Mouse (Mus musculus): Measurements from ENCODE around the gene Ltbp1.

The Ltbp1 gene

DNA sequence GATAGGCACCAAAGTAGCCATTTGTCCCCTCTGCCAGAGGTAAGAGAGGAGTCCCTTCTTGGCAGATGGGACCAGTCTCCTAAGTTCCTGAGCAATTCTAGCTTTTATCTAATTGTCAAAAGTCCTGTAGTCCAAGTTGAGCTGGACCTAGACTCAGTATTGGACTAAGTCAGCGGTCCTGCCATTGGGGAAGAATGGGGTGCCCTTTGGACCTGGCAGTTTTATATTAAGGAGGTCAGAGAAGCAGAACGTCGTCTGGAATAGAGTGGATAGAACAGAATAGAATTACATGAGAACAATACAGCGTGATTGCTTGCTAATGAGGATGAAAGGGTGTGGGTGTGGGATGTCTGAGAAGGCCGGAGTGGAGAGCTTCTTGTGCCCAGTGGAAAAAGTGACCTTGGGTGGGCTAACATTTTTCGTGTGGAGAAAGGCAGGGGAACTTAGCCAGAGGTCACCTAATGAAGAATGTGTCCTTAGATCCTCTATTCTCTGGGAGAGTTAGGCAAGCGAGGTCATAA, 167.4 kb downstream of the Ltbp1 start:
- no peak for DNase-seq (ENCODE audit: low spot score)

DNA sequence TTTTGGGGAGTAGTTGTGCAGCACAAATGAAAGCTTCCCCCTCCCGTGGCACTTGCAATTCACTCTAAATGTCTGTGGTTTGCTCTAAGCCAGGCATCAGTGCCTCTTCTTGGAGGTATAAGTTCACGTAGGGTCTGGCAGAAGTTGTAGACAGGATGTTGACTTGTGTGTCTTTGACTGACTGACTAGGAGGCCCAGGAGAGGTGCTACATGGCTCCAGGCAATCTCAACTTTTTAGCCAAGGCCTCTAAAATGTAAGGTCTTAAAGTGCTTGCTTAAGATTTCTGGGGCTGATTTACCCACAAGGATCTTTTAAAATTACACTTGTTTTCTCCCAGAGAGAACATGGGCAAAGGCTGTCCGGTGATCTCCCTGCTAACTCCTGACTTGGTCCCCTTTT, 169.1 kb downstream of the Ltbp1 start:
- DNase-seq (ENCODE audit: low spot score): no peak

DNA sequence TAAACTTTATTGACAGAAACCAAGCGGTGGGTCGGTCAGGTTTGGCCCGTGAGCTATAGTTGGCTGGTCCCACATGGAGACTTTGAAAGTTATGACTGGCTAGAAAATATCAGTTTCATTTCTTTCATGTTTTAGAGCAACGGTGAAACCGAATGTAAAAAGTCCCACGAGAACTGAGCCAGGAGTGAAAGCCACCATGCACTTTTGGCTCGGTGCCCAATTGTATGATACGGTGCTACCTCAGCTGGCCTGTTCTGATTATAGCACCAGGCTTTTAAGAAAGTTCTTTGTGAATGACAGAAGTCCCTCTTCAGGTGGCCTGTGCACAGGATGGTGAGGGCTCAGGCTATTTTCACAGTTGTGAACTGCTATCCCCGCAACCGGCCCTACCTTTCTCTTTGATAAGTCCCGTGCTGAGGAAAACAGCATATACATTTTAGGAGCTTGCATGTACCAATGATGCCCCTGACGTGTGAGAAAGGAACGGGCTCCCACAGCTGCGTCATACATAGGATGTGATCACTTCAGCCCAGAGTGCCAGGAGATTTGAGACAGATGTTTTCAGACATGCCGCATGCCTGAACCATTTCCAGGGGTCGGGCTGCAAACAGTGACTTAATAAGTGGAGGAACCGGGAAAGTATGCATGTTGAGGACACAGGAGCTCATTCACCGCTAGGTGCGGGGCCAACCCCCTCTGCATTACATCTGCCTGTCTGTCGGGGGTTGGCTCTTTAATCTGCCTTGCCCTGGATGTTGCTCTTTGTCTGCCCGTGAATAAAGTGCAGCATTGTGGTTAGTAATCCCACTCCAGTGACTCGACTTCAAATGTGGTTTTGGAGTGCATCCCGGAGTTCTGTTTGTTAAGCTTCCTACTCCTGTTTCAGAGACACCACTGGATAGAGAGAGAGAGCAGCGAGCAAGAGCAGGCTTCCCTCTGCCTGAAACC, 172.8 kb downstream of the Ltbp1 start:
- DNase-seq (ENCODE audit: low spot score): no peak

DNA sequence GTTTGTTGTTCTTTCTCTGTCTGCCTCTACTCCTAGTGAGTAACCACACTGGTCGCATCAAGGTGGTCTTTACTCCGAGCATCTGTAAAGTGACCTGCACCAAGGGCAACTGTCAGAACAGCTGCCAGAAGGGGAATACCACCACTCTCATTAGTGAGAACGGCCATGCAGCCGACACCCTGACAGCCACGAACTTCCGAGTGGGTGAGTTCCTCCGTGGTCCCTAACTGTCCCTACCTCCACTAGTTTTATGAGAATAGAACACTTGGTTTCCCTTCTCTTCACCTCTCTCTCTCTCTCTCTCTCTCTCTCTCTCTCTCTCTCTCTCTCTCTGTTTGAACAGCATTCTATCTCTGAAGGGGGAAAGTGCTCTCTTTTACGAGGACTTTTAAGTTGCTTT, 173.6 kb downstream of the Ltbp1 start:
- DNase-seq (ENCODE audit: low spot score): no peak

DNA sequence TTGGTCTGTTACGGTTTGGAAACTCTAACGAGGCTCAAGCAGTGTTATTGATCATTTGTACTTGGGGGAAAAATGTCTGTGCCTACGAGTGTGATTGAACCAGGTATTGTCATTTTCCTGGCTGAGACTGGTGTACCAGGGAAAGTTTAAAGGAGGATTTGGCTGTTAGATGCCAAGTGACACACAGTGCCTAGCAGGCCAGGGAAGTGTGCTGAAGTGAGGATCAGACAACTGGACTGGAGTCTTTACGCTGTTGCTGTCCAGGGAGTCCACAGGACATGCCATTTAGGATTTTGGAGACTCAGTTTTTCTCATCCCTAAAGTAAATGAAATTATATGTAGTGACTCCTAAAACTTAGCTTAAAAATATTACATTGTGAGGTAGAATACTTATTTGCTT, 174.9 kb downstream of the Ltbp1 start:
- no peak for DNase-seq (ENCODE audit: low spot score)

DNA sequence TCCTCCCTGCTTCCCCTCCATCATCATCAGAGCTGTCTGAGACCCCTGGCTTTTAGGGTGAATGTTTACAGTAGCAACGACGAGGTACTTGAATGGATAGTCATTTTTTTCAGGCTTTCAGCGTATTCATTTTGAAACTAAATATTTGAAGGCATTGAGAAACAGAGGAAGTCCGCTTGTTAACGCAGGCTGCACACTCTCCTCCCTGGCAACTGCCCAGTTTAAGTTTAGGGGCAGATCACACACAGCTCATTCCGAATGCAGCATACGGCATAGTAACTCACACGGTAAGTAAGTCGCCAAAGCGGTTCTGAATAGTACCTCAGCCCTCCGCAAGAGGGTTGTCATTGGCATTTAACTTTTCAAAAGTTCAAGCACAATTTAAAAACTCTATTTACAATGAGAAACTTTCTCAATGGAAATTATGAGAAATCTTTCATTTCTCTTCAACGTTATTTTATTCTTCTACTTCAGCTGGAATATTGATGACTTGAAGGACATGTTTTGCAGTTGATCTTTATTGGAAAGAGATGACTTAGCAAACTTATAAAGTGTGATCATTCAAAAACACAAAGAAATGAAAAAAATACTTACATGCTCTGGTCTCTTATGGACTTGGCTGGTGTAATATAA, 175.7 kb downstream of the Ltbp1 start:
- DNase-seq (ENCODE audit: low spot score): no peak

DNA sequence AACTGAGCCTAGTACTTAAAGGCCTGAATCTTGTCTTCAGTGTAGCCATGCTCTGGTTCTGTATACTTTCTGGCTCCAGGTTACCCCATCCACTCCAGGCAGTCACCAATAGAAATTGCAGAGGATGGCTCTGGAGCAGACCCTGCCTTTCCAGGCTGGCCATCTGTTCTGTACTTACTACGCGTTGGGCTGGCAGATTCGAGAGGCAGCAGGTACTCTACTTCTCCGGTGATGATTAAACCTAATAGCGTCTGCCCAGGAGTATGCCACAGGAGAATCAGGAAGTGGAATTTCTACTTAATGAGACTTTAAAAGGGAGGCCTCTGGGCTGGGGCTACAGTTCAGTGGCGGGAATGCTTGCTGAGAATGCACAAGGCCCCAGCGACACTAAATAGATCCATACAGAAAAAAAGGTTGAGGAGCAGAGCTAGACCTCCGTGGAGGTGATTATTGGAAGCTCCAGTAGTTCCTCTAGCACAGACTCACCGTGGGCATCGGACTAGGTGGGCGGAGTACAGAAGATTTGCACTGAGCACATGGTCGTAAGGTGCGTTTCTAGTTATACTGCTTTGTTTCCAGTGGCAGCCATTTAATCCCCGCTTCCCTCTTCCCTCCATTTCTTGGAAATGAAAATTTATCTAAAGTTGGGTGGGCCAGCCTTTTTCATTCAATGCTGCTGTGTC, 177.1 kb downstream of the Ltbp1 start:
- DNase-seq (ENCODE audit: low spot score): no peak

DNA sequence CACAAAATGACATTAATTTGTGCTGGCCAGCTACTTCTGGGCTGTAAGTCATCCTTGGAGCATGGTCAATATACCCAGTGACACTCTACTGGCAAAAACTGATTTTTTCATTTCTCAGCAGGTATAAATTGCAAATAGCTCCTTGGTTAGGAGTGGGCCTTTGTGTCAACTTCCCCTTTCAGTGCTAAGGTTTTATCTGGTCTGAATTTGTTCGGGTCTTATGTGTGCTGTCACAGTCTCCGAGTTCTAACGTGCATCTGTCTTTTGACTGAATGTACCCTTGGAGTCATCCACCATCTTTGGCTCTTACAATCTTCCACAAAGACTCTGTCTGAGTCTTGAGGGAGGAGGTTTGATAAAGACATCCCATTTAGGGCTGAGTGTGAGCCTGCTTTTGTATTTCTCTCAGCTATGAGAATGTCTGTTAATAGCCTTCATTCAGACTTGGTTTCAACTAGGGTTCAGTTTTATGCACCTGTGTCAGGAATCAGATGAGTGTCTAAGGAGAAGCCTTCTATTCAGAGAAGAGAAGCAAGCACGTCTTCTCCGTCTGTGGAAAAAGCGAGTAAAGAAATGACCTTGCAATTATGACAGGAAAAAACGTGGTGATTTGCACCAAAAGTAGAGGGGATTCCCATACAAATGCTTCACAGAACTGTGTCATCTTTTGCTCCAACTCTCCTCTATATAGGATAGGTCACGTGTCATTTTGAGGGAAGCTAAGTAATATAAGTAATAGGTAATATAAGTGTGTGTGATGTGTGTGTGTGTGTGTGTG, 181.6 kb downstream of the Ltbp1 start:
- no peak for DNase-seq (ENCODE audit: low spot score)

DNA sequence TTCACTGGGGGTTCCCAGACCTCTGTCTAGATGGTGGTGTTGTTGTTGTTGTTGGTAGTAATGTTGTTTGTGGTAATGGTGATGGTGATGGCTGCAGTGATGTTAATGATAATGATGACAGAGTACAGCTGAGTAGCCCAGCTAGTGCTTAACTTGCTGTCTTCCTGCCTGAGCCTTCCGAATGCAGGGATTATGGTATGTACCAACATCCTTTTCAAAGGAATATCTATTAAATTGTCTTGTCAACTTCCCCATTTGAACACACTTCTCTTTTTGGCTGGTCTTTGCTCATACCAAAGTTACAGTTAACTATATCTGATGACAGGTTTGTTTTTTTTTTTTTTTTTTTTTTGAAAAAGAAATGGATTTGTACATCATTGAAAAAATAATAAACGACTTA, 191.6 kb downstream of the Ltbp1 start:
- DNase-seq (ENCODE audit: low spot score): no peak

DNA sequence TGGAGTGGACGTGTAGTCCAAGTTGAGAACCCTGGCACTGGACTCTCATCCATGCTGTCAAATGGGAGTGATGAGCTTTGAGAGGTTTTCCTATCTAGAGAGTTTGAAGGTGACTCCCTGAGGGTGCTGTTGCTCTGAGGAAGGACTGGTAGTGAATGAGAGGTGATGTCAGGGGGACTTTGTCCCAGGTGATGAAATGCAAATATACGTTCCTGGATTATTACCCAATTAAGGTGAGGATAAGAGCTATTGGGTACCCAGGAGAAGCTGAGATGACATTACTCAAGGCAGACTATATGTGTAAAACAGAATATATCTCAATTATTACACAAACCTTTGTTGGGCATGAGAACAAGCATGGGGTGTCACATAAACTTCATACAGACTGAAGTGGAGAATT, 193.4 kb downstream of the Ltbp1 start:
- no peak for DNase-seq (ENCODE audit: low spot score)

DNA sequence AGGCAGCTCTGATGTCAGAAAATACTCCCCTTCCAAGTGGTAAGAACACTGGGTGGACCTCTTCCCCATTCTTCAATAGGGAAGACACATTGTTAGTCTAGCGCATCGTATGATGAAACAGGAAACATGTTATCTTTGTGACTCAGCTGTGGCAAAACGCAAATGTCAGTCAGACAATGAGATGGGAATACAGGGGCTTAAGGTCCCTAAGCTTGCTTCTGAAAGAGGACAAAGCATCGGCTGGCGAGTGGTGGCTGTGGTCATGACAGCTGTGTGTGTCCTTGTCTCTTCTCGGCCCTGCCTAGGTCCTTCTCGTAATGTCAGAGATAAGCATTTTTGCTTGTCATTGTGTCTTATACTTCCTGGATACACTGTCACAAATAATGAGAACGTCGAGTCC, 194.3 kb downstream of the Ltbp1 start:
- DNase-seq (ENCODE audit: low spot score): no peak

DNA sequence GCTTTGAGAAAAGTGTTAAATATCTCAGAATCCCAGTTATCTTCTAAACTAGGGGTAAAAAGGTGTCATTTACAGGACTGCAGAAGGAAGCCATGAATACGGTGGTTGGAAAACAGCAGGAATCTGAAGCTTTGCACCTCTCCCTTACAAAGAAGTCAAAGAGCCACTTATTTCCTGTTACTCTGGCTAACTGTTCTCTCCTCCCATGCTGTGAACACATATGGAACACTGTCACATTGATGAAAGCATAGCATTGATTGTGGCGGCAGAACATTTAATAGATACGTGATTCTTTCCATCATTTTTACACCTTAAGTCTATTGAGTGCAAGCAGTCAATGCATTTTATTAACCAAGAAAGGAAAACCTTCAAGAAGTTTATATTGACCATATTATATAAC, 196.9 kb downstream of the Ltbp1 start:
- DNase-seq (ENCODE audit: low spot score): no peak

DNA sequence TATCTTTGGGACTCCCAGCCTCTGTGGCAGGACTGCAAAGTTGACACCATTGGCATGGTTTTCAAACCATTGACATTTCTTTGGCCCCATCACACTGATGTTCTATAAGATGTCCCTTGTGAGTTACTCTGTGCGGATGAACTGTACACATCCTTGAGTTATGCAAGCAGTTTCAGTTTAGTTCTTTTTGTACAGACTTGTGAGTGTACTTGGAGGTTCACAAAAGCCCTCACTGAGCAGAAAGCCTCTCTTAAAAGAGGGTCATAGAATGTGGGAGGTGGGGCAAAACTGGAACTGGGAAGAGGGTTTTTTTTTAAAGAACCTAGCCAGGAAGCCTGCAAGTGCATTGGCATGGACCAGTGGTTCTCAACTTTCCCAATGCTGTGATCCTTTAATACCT, 198.7 kb downstream of the Ltbp1 start:
- DNase-seq (ENCODE audit: low spot score): no peak

DNA sequence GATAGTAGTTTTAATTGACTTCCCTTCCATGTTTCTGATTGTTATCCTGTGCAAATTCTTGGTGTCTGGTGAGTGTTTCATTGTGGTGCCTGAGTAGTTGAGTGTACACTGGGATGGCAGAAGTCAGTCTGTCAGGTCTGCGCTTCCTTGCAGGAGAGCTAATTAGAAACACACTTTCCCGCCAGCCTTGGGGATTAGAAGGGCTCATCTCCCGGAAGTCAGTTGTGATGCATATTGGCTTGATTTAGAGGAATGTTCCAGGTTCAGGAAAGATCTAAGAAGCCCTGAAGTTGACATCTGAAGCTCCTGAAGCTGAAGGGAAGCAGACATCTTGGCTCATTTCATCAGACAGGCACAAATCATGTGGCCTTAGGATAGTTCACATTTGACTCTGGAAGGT, 200.9 kb downstream of the Ltbp1 start:
- no peak for DNase-seq (ENCODE audit: low spot score)

DNA sequence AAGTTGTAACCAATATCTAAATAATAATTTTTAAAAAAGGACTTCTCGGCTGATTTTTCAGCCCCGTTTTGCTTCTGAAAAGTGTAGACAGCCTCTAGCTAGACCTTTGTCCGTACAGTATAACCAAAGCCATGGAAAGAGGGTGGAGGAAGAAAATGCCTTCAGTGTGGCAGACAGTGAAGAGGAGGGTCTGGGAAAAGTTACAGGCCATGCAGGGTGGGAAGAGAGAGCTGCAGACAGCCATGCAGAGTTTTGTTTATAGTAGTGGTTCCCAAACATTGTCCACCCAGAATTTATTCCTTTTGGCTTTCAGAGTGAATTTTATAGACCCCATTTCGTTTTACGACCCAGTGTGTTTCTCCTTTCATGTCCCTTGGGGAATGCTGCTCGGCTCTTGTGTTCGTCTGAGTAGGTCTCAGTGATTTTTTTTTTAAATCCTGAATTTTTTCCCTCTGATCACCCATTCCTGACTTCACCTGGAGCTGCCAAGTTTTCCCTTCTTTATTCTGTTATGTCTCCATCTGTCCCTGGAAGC, 202.9 kb downstream of the Ltbp1 start:
- DNase-seq (ENCODE audit: low spot score): no peak

DNA sequence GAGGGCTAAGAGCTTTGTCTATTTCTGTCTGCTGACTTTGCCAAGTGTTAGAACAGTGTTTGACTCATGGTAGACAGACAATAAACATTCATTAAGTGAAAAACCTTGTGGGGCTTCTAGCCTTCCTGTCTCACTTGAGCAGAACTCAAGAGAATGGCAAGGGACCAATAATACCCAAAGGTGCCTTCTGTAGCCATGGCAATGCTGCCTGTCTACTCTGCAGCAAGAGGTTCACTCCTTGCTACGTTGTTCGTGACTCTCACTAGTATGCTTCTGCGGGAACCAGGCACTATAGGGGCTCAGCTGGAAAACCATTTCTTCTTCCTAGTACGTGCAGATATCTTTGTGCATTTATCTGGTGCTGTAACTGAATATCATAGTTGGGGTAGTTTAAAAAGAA, 205.2 kb downstream of the Ltbp1 start:
- no peak for DNase-seq (ENCODE audit: low spot score)

DNA sequence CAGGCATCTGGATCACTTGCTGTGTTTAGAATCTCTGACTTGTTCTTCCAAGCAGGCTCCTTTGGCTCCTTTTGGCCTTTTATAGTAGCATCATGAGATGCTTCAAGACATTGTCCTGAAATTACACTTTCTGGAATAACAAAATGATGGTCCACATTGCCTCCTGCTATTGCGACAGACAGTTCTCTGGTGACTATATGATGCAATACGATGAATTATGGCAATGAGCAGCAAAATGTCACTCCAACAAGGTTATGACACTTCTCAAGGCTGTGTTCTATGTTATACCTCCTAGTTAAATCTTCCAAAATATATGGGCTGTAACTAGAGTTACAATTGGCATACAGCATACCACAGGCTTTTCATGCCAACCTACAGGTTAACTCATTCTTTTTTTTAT, 211.0 kb downstream of the Ltbp1 start:
- DNase-seq (ENCODE audit: low spot score): no peak

DNA sequence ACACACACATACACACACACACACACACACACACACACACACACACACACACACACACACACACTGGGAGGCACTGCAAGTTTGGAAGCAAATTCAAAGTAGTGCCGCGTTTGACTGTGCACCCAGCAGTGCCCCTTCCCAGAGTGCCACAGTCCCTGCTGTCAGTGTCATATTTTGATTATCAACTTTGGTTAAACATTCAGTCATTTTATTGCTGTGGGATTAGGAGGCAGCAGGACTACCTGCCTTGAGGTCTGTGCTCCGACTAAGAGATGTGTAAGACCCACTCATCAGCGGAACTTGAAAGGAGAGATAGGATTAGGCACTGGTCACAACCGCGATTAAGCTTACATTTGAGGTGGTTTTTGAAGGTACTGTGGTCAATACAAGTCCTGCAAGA, 213.3 kb downstream of the Ltbp1 start:
- no peak for DNase-seq (ENCODE audit: low spot score)

DNA sequence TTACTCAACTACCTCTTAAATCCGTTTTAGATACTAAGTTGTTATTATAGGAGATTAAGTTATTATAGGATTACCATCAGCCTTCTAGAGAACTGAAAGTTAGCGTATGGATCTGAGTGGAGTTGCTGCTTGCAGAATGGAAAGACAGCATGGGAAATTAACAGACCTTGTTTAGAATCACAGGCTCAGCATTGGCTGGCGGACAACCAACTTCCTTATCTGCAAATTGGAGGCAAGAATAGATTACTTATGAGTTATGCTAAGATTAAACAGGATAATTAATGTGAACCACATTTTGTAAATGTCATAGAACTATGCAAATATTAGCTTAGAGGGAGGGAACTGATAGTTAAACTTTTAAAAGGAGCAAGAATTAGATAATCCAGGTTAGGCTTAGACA, 223.0 kb downstream of the Ltbp1 start:
- no peak for DNase-seq (ENCODE audit: low spot score)

DNA sequence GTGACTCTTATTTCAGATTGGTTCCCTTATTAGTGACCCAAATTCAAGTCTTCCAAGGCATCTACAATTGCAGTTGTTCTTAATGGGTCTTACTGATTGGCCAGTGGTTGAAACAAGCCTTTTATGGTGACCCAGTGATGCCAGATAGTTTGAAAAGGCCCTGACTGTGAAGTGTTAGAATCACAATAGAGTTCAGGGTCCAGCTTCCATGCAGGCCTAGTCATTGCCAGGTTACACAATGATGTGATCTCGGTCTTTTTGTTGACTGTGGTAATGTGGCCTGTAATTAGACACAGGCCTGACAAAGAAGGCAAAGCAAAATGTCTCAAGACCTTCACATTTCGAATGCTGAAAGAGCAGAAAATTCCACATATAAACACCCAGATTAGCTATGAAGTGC, 227.8 kb downstream of the Ltbp1 start:
- DNase-seq (ENCODE audit: low spot score): no peak

DNA sequence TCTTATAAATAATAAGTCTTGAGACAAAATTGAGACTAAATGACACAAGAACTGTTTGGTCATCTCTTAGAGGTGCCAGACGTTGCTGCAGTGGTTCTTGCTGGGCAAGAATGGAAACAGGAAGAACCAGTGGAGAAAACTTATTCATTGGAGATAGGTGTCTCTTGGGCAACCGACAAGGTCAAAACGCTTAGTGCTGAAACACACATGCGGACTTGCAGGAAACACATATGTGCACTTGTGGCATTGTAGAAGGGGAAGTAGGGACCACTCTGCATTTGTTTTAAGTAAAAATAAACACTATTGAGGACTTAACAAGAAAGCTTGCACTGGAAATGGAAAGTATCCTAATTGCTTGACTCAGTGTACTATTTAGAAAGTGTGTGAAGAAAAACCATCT, 228.6 kb downstream of the Ltbp1 start:
- no peak for DNase-seq (ENCODE audit: low spot score)

DNA sequence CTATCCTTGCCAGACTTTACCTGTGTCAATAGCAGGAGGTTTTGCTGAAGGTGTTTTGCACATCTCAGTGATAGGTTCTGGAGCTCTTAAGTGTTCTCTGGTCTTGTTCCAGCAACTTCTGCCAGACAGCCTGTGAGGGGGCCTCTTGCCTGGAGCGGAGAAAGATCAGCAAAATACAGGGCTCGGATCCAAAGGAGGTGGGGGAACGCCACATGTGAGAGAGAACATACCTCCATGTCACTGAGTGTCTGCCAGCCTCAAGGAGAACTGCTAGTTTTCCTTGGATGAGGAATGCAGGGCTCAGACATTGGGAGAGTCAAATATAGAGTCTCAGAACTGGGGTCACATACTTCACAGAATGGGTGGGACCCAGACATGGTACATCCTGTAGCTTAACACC, 230.4 kb downstream of the Ltbp1 start:
- no peak for DNase-seq (ENCODE audit: low spot score)

Measured in ovary, adult 18-20 months (tissue).